Mouse (Mus musculus): Measurements from ENCODE around the gene Slc13a5.

Slc13a5 gene

GRCm38 (mm10) chr11:72266960-72267560 lies at the start of gene Slc13a5:
Slc13a5 (minus strand) TSS chr11:72267222.
- no peak for DNase-seq (ENCODE audit: low read depth, low spot score)

GRCm38 (mm10) chr11:72314151-72314895 lies 47.3 kb upstream of the Slc13a5 start, which contains the start of gene Fbxo39:
Fbxo39 (plus strand) TSS chr11:72314444.
- DNase-seq (ENCODE audit: low read depth, low spot score), result peak; percentile 69

GRCm38 (mm10) chr11:72311355-72312001 lies 44.5 kb upstream of the Slc13a5 start:
- no peak for DNase-seq (ENCODE audit: low read depth, low spot score)

- DNase-seq (ENCODE audit: low read depth, low spot score), result no peak
Observed at GRCm38 (mm10) chr11:72310491-72310890, 43.5 kb upstream of the Slc13a5 start.

- no peak for DNase-seq (ENCODE audit: low read depth, low spot score)
Observed at GRCm38 (mm10) chr11:72308982-72309381, 42.0 kb upstream of the Slc13a5 start.

GRCm38 (mm10) chr11:72307461-72307860 lies 40.4 kb upstream of the Slc13a5 start:
- peak; percentile 80 for DNase-seq (ENCODE audit: low read depth, low spot score)

GRCm38 (mm10) chr11:72302230-72302629 lies 35.2 kb upstream of the Slc13a5 start:
- DNase-seq (ENCODE audit: low read depth, low spot score), result peak; percentile 97

- peak; percentile 71 for DNase-seq (ENCODE audit: low read depth, low spot score)
Observed at GRCm38 (mm10) chr11:72301334-72301733, 34.3 kb upstream of the Slc13a5 start, which contains the start of gene Xaf1. Xaf1 (plus strand) TSS chr11:72301629.

- no peak for DNase-seq (ENCODE audit: low read depth, low spot score)
Observed at GRCm38 (mm10) chr11:72293116-72293515, 26.1 kb upstream of the Slc13a5 start.

GRCm38 (mm10) chr11:72287543-72287942 lies 20.5 kb upstream of the Slc13a5 start:
- no peak for DNase-seq (ENCODE audit: low read depth, low spot score)

GRCm38 (mm10) chr11:72287126-72287525 lies 20.1 kb upstream of the Slc13a5 start:
- no peak for DNase-seq (ENCODE audit: low read depth, low spot score)

- no peak for DNase-seq (ENCODE audit: low read depth, low spot score)
Observed at GRCm38 (mm10) chr11:72286651-72287050, 19.6 kb upstream of the Slc13a5 start.

- DNase-seq (ENCODE audit: low read depth, low spot score), result no peak
Observed at GRCm38 (mm10) chr11:72285971-72286480, 19.0 kb upstream of the Slc13a5 start.

- DNase-seq (ENCODE audit: low read depth, low spot score), result peak; percentile 60
Observed at GRCm38 (mm10) chr11:72284532-72285182, 17.6 kb upstream of the Slc13a5 start.

- DNase-seq (ENCODE audit: low read depth, low spot score), result no peak
Observed at GRCm38 (mm10) chr11:72283486-72284224, 16.6 kb upstream of the Slc13a5 start.

GRCm38 (mm10) chr11:72281852-72282400 lies 14.9 kb upstream of the Slc13a5 start:
- DNase-seq (ENCODE audit: low read depth, low spot score), result no peak

- DNase-seq (ENCODE audit: low read depth, low spot score), result no peak
Observed at GRCm38 (mm10) chr11:72281143-72281851, 14.3 kb upstream of the Slc13a5 start.

- peak; percentile 35 for DNase-seq (ENCODE audit: low read depth, low spot score)
Observed at GRCm38 (mm10) chr11:72273341-72273740, 6.3 kb upstream of the Slc13a5 start.

GRCm38 (mm10) chr11:72271761-72272160 lies 4.7 kb upstream of the Slc13a5 start:
- DNase-seq (ENCODE audit: low read depth, low spot score), result peak; percentile 22

All from brain, adult 2 months (tissue).